Mouse (Mus musculus): ENCODE measurements around the gene Cebpe. TPM values are rescaled to one million over a fixed set of nuclear protein-coding genes. Genes with fewer than 3 reads are reported as not detected.

Cebpe gene
- total and polyA plus RNA-seq, 3 experiments: 0.32 TPM; not detected in 2

GRCm38 (mm10) chr14:54686522-54687143 lies 25.3 kb downstream of the Cebpe start, which contains the start of gene Acin1:
Acin1 (minus strand) TSS chr14:54686931.
- Histone ChIP-seq H3K79me2 (ENCODE audit: control insufficient read depth, insufficient read depth, low read length, poor library complexity) (peaks cover 51% of the 10 kb centered on the region), H3K27ac (ENCODE audit: control insufficient read depth, low read depth, low read length) (peak within 1 kb of the TSS; percentile 97), H3K36me3 (ENCODE audit: control insufficient read depth in 1 of 2, insufficient read depth in 2 of 2, low read length in 2 of 2) (peaks cover 1 to 27% of the 10 kb centered on the region in 2 experiments), H3K4me3 (ENCODE audit: control insufficient read depth in 1 of 2, insufficient read depth in 1 of 2, low read depth in 2 of 2, low read length in 2 of 2) (peak within 1 kb of the TSS; percentile 79 to 98), H3K9ac (ENCODE audit: control insufficient read depth, low read depth, low read length, poor library complexity, severe bottlenecking) (peak within 1 kb of the TSS; percentile 93), H3K4me1 (ENCODE audit: control insufficient read depth in 1 of 2, insufficient read depth in 2 of 2, low read length in 2 of 2) (peaks cover 2 to 8% of the 10 kb centered on the region in 2 experiments; a peak in 3 of 4 replicates), H3K27me3 (ENCODE audit: control insufficient read depth in 1 of 2, insufficient read depth in 2 of 2, low read length in 2 of 2) (no peaks in the 10 kb centered on the region), H3K9me3 (replicated peaks; ENCODE audit: insufficient read depth, low read length) (no peaks in the 10 kb centered on the region)
- DNase-seq (ENCODE audit: low read depth, low spot score): peak; percentile 99
- peak; percentile 87 for TF ChIP-seq SIN3A (IDR thresholded peaks at IDR 0.05; ENCODE audit: low read length)
- TF ChIP-seq EP300 (IDR thresholded peaks at IDR 0.05; ENCODE audit: low read depth in 1 of 2, low read length in 2 of 2): peak in 1 of 2 experiments; percentile 43; a peak in 1 of 4 replicates
- TF ChIP-seq KAT2A (conservative IDR thresholded peaks at IDR 0.05; ENCODE audit: low read depth, low read length): peak; percentile 62
- TF ChIP-seq UBTF (IDR thresholded peaks at IDR 0.05; ENCODE audit: borderline replicate concordance, insufficient read depth, low read depth, low read length): no peak
- no peak for TF ChIP-seq ZKSCAN1 (IDR thresholded peaks at IDR 0.05; ENCODE audit: low read depth, low read length)
- TF ChIP-seq HCFC1 (IDR thresholded peaks at IDR 0.05; ENCODE audit: low read depth, low read length): peak; percentile 85
- TF ChIP-seq POLR2AphosphoS2 (IDR thresholded peaks at IDR 0.05; ENCODE audit: low read length): peak; percentile 81
- peak; percentile 87 for TF ChIP-seq ELF1 (IDR thresholded peaks at IDR 0.05; ENCODE audit: low read depth, low read length)
- TF ChIP-seq MXI1 (IDR thresholded peaks at IDR 0.05; ENCODE audit: low read depth, low read length): peak; percentile 38; the same call in 1 of the 2 replicates
- TF ChIP-seq MAX (IDR thresholded peaks at IDR 0.05; ENCODE audit: low read length): peak; percentile 52
- TF ChIP-seq GATA1 (IDR thresholded peaks at IDR 0.05; ENCODE audit: low read depth, low read length): no peak
- peak; percentile 54 for TF ChIP-seq TBP (IDR thresholded peaks at IDR 0.05; ENCODE audit: low read depth, low read length)
- TF ChIP-seq ETS1 (IDR thresholded peaks at IDR 0.05; ENCODE audit: low read depth, low read length): peak; percentile 68
- TF ChIP-seq GABPA (IDR thresholded peaks at IDR 0.05; ENCODE audit: low read depth, low read length): no peak
- peak; percentile 71; the same call in 1 of the 2 replicates for TF ChIP-seq MAZ (IDR thresholded peaks at IDR 0.05; ENCODE audit: low read depth, low read length)
- TF ChIP-seq RCOR1 (IDR thresholded peaks at IDR 0.05; ENCODE audit: low read depth, low read length): 0 out of 2 replicates have a peak, but pooled peaks have one; percentile 9
- TF ChIP-seq POLR2AphosphoS5 (IDR thresholded peaks at IDR 0.05; ENCODE audit: borderline replicate concordance, low read depth, low read length): no peak
- TF ChIP-seq ZMIZ1 (IDR thresholded peaks at IDR 0.05; ENCODE audit: low read depth, low read length): peak; percentile 73
- TF ChIP-seq NRF1 (IDR thresholded peaks at IDR 0.05; ENCODE audit: insufficient read depth, low read depth, low read length, poor library complexity, severe bottlenecking): no peak
- peak in 1 of 2 experiments; percentile 91; a peak in 2 of 4 replicates for TF ChIP-seq POLR2A (IDR thresholded peaks at IDR 0.05; ENCODE audit: control insufficient read depth in 1 of 2, insufficient read depth in 1 of 2, low read depth in 1 of 2, low read length in 2 of 2, poor library complexity in 1 of 2)
- TF ChIP-seq CHD1 (IDR thresholded peaks at IDR 0.05; ENCODE audit: low read depth, low read length): no peak
- TF ChIP-seq SMC3 (IDR thresholded peaks at IDR 0.05; ENCODE audit: low read depth, low read length): no peak
- no peak for TF ChIP-seq CTCF (IDR thresholded peaks at IDR 0.05 in 2 of 3, conservative IDR thresholded peaks at IDR 0.05 in 1 of 3; ENCODE audit: control insufficient read depth in 1 of 3, insufficient read depth in 1 of 3, low read depth in 2 of 3, low read length in 3 of 3, poor library complexity in 1 of 3, severe bottlenecking in 1 of 3)
- TF ChIP-seq TCF12 (IDR thresholded peaks at IDR 0.05; ENCODE audit: low read depth, low read length): peak; percentile 71
- TF ChIP-seq NELFE (IDR thresholded peaks at IDR 0.05; ENCODE audit: low read depth, low read length): no peak; the same call in 1 of the 2 replicates
- TF ChIP-seq CHD2 (IDR thresholded peaks at IDR 0.05; ENCODE audit: low read length): peak; percentile 19; the same call in 1 of the 2 replicates
- TF ChIP-seq BHLHE40 (IDR thresholded peaks at IDR 0.05; ENCODE audit: borderline replicate concordance, low read depth, low read length): no peak
- TF ChIP-seq USF1 (IDR thresholded peaks at IDR 0.05; ENCODE audit: low read depth, low read length): peak; percentile 31; the same call in 1 of the 2 replicates
- no peak; the same call in 1 of the 2 replicates for TF ChIP-seq MYB (IDR thresholded peaks at IDR 0.05; ENCODE audit: low read depth, low read length)
- no peak; the same call in 1 of the 2 replicates for TF ChIP-seq MEF2A (IDR thresholded peaks at IDR 0.05; ENCODE audit: extremely low read depth, insufficient replicate concordance, low read depth, low read length, poor library complexity, severe bottlenecking)
- peak; percentile 41; the same call in 1 of the 2 replicates for TF ChIP-seq MYC (IDR thresholded peaks at IDR 0.05; ENCODE audit: low read depth, low read length)
